Mouse (Mus musculus) urinary bladder, postnatal 4 days (tissue): Measurements from ENCODE around the gene Zfp385c.

Experiments
- DNase-seq, 2 experiments: peaks; one replicate each; pipeline ENCODE4 v3.0.0; 2021 to 2022; ENCODE audit warnings: low spot score in 2 of 2

Gene Zfp385c

DNA sequence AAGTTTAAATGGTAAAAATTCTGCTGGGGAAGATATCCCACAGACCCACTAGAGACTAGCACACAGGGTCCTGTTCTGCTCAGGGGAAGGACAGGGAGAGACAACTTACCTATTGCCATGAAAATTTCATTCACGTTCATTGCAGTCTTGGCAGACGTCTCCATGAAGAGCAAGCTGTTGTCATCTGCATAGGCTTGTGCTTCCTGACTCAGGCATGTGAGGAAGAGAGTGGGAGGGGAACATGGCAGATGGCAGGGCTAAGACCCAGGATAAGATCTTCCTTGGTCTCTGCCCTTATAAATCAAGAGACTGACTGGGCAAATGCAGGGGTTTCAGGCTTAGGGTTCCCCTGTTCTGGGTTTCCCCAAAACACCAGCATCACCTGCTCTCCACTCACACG is 24.4 kb upstream of the Zfp385c start:
- DNase-seq, result no peak

- DNase-seq, result no peak
Measured at GRCm38 (mm10) chr11:100714948-100715347, 22.7 kb upstream of the Zfp385c start.

DNA sequence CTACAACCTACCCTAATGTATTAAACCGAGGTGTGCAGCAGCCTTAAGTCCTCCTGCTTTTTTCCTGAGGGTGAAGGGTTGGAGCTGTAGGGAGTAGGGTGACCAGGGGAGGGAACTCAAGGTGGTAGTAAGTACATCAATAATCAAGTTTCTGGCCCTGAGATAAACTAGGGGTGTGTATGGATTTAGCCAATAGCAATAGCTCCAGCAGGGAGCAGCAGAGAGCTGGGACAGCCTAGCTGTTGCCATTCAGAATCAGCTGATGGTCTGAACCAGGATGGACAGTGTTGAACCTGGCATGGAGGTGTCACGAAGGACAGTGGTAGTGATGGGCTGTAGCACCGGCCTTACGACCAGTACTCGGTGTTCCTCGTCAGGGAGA is 22.3 kb upstream of the Zfp385c start:
- DNase-seq, result peak; percentile 60 to 78

GRCm38 (mm10) chr11:100713735-100714533 is 21.7 kb upstream of the Zfp385c start, which contains the start of gene Hspb9:
Gene Hspb9 (plus strand): TSS chr11:100713850.
- DNase-seq, result peak; percentile 66 to 71

GRCm38 (mm10) chr11:100713174-100713573 is 20.9 kb upstream of the Zfp385c start:
- no peak for DNase-seq

- DNase-seq, result peak; percentile 81 to 82
Measured at GRCm38 (mm10) chr11:100711783-100712615, 19.7 kb upstream of the Zfp385c start, which contains the start of gene Kat2a. Gene Kat2a (minus strand): TSS chr11:100712465.

GRCm38 (mm10) chr11:100710977-100711376 is 18.7 kb upstream of the Zfp385c start:
- DNase-seq, result no peak

DNA sequence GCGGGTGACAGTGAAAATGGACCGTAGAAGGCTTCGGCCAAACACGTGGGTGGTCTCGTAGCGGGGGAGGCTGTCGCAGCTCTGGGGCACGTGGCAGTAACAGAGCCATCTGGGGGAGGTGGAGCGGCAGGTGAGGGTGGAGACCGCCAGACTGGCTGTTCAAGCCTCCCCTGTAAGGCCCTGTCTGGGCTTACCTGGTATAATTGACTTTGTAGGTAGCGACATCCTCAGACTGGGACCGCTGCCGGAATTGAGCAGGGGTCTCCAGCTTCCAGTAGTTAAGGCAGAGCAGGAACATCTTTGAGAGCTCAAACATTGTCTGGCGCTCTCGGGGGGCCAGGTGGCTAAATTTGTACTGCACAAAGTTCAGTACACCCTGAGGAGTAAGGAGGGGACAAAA is 18.3 kb upstream of the Zfp385c start:
- no peak for DNase-seq

DNA sequence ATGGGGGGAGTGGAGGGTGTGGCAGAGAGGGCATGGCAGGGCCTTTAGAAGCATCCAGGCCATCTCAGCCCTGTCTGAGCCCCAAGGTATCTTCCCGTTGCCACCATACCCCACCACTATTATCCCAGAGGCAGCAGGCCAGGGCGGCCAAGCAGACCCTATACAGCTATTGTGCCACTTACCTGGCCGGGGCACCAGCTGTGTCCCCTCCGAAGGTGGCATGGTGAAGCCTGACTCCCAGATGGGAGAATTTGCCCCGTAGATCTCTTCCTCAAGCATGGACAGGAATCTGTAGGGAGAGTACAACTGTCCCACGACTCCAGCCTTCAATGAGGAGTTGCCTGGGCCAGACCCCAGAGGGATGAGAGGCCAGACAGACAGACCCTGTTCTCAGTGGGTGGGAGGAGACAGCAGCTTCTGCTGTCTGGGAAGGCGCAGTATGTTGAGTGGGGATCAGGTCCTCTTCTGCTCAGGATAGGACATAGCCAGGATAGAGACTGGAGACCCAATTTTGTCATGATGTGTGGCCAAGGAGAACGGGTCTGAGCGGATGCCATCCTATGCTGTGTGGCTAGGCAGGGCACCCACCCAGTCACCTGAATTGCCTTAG is 17.1 kb upstream of the Zfp385c start:
- DNase-seq, result no peak

- no peak for DNase-seq
Measured at GRCm38 (mm10) chr11:100705095-100705747, 13.0 kb upstream of the Zfp385c start.

- no peak for DNase-seq
Measured at GRCm38 (mm10) chr11:100703851-100704531, 11.7 kb upstream of the Zfp385c start, which contains the start of gene Dhx58. Gene Dhx58 (minus strand): TSS chr11:100704271.

- DNase-seq, result no peak
Measured at GRCm38 (mm10) chr11:100703366-100703765, 11.1 kb upstream of the Zfp385c start.

- DNase-seq, result no peak
Measured at GRCm38 (mm10) chr11:100702906-100703305, 10.7 kb upstream of the Zfp385c start.

DNA sequence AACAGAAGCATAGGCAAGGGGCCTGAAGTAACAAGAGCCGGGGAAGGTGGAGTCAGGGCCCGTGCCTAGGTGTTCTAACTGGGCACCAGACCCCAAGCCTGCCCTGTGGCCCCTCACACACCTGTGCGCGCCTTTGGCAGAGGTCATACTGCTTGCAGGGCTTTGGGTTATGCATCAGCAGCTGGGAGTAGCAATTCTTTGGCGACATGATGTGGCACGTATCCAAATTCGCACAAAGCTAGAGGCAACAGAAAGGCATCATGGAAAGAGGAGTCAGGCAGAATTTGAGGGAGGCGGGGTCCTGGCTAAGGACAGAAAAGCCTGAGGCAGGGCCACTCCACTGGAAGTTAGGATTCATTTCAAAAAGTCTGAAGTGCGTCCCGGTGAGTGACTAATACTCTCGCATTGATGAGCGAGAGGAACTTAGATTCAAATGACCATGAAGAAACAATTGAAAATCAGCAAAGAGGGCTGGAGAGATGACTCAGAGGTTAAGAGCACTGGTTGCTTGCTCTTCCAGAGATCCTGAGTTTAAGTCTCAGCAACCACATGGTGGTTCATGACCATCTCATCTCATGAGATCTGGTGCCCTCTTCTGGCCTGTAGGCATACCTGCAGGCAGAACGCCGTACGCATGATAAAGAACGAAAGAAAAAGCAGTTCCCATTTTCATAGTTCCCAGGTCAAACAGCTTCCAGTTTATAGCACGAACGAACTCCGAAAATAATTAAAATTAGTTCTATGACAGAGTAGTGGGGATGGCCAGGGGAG is 10.0 kb upstream of the Zfp385c start:
- no peak for DNase-seq

- peak; percentile 49 to 68 for DNase-seq
Measured at GRCm38 (mm10) chr11:100701301-100701700, 9.0 kb upstream of the Zfp385c start.

DNA sequence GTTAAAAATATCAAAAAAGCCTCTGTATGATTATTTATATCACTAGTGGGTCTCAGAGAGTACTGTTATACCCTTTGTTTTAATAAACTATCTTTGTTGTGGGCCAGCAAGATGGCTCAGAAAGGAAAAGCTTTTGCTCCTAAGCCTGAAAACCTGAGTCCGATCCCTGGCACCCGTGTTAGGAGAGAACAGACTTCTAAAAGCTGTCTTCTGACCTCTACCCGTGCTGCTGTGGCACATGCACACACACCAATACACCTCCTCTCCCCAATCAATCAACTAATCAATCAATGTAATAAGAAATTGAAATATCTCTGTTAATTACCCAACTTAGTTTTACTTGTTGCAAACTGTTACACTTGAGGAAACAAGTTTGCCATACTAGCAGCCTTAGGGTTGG is 8.5 kb upstream of the Zfp385c start:
- DNase-seq, result no peak

DNA sequence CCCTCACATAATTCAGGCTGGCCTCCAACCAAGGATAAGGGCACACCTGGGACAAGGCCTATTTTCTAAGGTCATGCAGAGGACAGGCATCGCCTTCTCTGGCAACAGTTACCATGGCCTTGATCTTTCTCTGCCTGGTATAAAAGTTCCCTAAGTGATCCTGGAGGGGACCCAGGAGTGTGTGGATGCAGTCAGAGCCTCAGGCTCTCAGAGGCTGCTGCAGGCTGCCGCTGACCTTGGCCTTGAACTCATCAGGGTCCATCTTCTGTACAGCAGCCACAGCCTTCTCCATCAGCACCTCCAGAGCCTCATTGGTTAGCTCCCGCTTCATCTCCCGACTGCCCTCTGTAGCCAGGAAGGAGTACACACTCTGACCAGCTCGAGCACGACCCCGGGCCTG is 5.7 kb upstream of the Zfp385c start:
- no peak for DNase-seq

DNA sequence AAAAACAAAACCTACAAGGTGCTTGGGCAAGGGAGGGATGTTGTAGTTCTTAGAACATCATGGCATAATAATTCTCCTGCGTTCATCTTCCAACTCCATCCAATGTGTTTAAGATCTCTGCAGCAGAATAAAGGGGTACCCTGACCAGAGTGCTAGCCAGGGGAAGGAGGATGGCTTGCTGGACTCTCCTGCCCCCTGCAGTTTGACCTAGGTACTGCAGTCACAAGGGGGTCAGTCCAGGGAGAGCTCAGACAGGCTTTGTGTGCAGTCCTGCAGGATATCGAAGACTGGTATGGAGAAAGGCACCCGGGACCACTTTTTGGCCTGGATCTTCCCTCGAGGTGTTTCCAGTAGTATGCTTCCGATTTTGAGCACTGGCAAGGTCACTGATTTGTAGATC is 2.7 kb upstream of the Zfp385c start:
- peak; percentile 63 to 83 for DNase-seq

DNA sequence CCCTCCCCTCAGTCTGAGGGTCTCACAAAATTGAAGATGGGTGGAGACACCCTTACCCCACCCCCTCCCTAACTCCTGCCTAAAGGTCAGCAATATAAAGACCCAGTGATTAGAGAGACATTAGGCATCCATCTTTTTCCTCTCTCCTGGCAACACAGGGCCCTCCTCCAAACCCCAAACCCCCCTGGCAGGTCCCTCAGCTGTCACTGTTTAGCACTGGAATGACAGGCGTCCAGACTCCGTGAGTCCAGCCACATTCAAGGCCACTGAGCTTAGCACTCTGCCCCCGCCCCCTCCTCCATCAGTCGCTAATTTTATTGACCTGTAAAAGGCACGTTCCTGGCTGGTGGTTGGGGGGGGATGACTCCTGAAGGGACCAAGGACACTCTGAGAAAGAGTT is 899 bp upstream of the Zfp385c start:
- DNase-seq, result no peak

DNA sequence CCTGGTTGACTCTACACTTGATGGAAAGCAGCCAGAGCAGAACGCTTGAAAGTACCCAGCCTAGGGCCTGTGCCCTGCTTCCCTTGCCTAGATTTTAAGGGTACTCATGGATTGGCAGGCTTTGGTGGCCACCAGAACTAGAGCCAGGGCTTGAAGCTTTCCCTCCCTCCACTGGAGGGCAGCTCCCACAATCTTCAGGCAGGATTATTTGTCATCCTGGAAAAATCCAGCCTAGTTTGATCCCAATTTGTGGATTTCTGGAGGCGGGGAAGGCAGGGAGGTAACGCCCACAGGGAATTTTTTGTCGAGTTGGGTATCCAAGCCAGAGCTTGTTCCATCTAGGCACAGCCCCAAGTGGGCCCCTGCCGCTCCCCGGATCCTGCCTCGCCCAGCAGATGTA is 1.9 kb downstream of the Zfp385c start:
- no peak for DNase-seq
